Mouse (Mus musculus): Measurements from ENCODE around the gene Notch3.

Notch3 gene

GRCm38 (mm10) chr17:32091364-32092240, 75.0 kb downstream of the Notch3 start:
- peak; percentile 81 for DNase-seq

- DNase-seq = no peak
These were observed 75.7 kb downstream of the Notch3 start for GRCm38 (mm10) chr17:32091032-32091363.

GRCm38 (mm10) chr17:32087069-32087468, 79.6 kb downstream of the Notch3 start:
- DNase-seq = no peak

GRCm38 (mm10) chr17:32083351-32083750, 83.3 kb downstream of the Notch3 start:
- no peak for DNase-seq

GRCm38 (mm10) chr17:32075164-32075563, 91.5 kb downstream of the Notch3 start:
- peak; percentile 49 for DNase-seq

GRCm38 (mm10) chr17:32074658-32075057, 92.0 kb downstream of the Notch3 start:
- no peak for DNase-seq

GRCm38 (mm10) chr17:32073359-32073758, 93.3 kb downstream of the Notch3 start:
- DNase-seq = peak; percentile 89

Measured in kidney, adult 18-20 months (tissue).